Mouse (Mus musculus): Measurements from ENCODE around the gene Optc.

Gene Optc

DNA sequence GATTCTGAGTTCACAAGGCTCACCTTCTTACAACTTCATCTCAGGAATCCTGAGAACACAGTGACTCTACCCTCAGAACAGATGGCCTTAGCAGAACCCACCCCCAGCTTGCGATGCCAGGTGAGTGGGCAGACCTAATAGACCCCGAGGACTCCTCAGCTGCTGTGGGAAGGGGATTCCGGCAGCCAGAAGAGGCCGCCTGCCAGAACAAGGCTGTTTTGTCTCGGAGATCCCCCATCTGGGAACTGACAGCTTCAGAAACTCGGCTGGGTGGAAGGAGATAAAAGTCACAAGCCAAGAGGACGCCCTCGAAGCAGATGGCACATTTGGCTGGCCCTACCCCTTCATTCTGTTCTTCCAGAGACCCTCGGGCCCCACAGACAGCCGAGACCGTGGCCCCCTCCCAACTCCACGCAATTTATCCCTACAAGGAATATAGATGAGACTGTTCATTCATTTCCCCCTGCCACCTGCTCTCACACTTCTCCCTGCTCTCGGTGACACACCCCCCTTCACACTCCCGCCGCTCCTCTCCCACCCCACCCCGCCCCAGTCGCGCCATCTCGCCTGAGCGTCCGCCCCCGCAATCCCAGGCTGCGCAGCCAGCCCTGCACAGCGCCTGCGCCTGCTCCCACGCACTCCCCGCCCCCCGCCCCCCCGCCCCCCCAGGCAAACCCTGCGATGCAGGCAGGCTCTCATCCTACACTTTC is at the start of gene Optc:
Optc (minus strand) TSS at position 51 of the 710 bp plus-strand sequence.
- in situ Hi-C loops (cut with MboI; ENCODE audit: unreplicated experiment in 2 of 2), result loop anchor here in 1 of 2 experiments (10.0 kb wide), 1 partner anchor 593 kb away; no protein-coding TSS in a partner anchor

DNA sequence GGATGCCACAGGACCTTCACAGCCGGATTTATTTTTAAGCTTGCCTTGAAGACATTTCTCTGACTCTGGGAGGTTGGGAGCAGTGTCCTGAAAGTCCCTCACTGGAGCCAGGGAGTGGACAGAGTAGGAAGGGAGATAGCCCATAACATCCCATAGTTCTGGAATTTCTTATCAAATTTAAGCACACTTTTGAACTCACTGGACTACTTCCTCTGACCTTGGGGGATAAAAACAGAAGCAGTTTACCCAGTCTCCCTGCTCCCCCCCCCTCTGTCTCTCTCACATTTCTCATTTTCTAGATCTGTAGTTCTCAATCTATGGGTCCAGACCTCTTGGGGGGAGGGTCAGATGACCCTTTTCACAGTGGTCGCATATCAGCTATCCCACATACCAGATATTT is 46.2 kb upstream of the Optc start:
- in situ Hi-C loops (cut with MboI; ENCODE audit: unreplicated experiment in 2 of 2), result no loop called here

DNA sequence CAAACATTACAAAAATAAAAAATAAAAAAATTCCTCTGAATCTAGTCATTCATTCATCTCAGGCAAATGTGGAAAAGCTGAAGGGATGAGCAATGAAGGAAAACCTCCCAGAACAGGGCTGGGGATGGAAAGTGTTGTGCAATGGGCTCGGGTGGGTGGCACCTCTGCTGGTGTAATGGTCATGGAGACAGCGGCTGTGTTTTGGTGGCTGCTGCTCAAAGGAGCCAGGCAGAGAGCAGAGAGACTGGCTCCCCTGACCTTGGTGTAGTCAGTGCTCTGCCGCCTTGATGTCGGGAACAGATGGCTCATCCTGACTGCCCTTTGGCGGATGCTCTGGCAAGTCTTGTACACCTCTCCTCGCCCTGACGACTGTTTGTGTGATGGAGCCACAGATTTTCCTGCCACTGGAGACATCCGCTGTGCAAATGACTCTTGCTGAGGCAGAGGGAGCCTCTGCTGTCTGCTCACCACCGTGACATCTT is 45.5 kb upstream of the Optc start:
- in situ Hi-C loops (cut with MboI; ENCODE audit: unreplicated experiment in 2 of 2), result no loop called here

DNA sequence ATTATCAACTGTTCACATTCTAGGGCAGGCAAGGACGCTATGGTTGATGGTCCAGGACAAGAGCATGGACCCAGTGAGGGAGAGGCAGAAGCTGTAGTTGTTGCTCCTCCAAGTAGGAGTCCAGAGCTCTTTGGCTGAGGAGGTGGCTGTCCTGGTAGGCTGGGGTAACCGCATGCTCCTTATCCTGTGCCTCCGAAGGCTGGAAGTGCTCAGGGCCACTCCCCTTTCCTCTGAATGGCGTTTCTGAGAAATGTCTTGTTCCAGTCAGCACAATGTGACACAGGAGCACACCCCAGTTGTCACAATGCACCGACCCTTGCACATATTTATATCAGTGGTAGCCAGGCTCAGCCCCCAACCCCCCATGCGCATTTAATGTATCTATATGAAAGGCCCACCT is 43.8 kb upstream of the Optc start:
- in situ Hi-C loops (cut with MboI; ENCODE audit: unreplicated experiment in 2 of 2), result no loop called here

DNA sequence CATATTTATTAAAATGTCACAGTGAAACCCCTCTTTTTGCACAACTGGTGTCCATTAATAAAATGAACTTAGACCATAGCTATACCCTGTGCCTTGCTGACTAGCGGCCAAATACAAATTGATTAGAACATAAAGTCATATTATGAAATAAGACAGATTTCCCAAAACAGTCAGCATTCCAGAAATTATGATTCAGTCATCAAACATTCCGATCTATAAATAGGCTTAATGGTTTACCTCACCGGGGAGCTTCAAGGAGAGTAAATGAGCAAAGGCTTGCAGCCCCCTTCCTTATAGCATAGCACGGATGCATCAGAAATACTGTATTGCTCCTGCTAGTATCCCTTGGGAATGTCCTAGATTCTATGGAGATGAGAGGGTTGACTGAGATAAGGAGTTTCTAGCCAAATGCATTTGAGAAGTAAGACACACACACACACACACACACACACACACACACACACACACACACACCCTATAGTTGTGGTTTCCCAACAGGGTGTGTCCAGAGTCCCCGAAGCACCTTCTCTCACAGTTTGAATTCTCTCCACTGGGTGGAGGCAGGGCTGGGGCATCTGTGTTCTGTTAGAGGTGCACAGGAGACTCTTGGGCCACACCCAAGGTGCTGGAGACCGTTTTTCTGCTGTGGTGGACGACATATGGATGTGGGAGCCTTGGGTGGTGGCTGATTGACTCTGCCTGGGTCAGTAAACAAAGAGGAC is 42.4 kb upstream of the Optc start:
- in situ Hi-C loops (cut with MboI; ENCODE audit: unreplicated experiment in 2 of 2), result no loop called here

DNA sequence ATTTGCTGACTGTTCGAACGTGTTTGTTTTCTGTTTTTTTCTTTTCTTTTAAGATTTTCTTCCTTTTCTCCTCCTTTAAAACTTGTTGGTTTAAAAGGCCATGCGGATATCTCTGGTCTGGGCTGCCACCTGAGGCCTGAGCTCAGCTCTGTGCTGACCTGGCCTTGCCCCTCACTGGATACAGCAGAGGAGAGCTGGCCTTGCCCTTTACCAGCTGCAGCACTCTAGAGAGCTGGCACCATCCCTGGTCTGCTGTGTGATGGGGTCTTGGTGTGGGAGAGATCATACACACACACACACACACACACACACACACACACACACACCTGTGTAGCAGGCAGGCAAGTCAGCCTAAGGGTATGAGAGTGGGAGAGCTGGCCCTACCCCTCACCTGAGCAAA is 37.3 kb upstream of the Optc start:
- in situ Hi-C loops (cut with MboI; ENCODE audit: unreplicated experiment in 2 of 2), result no loop called here

DNA sequence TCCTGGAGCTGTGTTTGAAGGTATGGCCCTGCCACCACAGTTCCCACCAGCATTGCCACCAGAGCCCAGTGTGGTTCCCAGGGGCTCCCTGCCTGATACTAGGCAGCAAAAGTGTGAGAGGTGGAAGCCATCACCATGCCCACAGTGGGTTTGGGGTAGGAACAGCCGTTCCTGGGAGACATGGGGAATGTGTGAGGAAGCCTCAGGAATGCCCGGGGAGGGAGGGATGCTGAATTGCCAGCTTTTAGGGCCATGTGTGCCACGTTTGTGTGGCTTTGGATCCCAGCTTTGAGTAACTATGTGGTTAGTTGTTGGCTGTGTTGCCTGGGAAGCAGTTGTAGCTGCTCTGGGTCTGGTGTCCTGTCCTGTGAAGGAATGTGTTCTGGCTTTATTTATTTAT is 34.1 kb upstream of the Optc start:
- in situ Hi-C loops (cut with MboI; ENCODE audit: unreplicated experiment in 2 of 2), result no loop called here

DNA sequence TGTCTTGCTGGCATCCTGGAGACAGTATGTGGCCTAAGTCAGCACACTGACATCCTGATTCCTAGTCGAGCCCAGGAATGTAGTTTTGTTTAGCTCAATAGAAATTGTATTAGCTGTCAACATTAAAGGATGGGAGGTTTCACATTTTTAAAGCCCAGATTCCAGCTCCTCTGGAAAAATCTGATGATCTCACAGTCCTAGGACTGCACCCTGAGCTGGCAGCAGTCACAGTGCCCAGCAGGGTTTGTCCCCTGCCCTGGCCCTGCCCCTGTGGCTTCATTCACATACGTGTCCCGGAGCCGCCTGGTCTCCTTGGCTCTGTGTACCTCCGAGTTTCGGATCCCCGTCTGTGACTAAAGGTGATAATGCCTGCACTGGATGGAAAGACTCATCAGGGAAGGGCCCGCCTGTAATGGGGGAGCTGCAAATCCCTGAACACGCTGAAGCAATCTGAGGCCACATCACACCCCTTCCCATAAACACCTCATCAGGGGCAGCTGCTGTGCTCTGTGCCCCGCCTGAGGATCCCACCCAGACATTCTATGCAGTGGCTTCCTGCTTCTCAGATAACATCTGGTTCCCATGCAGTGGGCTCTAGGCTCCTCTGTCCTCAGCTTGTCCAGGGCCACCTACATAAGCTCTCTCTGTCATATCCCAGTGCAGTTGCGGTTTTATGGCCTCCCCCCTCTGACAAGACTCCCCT is 33.5 kb upstream of the Optc start:
- in situ Hi-C loops (cut with MboI; ENCODE audit: unreplicated experiment in 2 of 2), result no loop called here

DNA sequence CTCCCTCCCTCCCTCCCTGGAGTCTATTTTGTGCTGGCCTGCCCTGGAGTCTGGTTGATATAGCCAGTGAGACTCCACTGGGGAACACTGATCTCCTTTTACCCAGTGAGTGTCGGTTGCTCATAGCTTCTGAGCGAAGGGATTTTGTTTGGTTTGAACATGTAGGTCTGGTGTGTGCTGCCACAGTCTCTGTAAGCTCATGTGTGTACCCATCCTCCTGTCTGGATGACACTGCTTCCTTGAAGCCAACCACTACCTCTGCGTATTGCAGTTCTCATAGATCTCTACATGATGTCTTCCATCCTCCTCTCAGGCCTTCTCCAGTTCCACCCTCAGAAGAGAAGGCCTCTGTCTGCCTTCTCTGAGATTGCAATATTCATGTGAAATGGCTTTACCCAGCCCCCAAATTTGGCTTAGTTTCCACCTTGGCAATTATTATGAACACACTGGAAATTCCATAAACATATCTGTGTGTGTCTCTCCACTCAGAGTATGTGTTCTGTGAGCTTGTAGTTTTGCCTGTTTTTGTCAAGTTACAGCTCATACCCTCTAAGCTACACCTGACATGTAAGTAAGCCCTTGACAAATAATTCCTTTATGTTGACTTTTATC is 32.8 kb upstream of the Optc start:
- in situ Hi-C loops (cut with MboI; ENCODE audit: unreplicated experiment in 2 of 2), result no loop called here

DNA sequence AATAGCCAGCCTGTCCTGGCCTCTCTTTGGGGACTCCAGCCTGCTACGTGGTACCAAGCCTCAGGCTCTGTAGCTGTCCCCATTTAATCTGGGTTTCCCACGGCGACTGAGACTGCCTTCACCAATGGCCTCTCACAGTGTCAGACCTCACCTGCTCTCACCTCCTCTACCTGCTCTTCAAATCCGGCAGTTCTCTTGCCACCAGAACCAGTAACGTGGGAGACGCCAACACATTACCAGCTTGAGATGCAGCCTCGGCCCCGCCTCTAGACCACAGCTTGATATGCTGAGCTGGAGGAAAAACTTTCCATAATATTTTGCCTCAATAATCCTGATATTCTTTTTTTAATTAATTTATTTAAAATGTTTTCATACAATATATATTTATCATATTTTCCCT is 31.9 kb upstream of the Optc start:
- in situ Hi-C loops (cut with MboI; ENCODE audit: unreplicated experiment in 2 of 2), result no loop called here

DNA sequence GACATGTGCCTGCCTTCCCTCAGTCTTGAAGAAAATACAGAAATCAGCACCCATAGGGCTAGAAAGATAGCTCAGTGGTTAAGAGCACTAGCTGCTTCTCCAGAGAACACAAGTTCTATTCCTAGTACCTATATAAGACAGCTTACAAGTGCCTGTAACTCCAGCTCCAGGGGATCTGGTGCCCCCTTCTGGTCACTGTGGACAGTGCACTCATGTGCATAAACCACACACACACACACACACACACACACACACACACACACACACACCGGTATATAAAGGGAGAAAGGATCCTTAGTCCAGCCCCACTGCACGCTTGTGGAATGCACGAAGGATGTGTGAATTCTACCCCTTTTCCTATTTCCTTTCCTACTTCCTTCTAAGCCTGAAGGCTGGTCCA is 28.4 kb upstream of the Optc start:
- in situ Hi-C loops (cut with MboI; ENCODE audit: unreplicated experiment in 2 of 2), result no loop called here

DNA sequence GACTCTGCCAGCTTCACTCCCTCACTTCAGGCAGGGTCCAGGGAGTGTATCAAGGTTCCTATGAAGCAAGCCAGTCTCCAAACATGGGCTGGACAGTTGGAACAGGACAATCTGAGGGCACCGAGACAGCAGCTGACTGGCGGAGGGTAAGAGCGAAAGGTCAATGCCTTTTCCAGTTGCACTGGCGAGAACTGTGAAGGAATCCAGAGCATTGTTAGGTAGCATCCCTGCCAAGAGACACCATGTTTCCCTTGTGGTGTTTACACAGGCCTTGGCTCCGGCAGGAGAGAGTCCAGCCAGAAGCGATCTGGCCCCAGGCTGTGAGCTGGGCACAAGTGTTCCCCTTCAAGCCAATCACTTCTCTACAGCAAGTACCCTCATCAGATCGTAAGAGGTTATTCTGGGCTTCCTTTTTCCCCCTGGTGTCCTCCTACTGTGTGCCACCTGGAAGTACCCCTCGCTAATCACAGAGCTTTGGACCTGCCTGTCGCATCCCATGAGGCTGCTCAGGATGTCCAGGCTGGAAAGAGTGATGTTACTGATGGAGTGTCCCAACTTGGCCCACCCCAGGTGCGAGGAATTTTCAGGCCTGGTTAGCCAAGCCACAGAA is 26.7 kb upstream of the Optc start:
- in situ Hi-C loops (cut with MboI; ENCODE audit: unreplicated experiment in 2 of 2), result no loop called here

DNA sequence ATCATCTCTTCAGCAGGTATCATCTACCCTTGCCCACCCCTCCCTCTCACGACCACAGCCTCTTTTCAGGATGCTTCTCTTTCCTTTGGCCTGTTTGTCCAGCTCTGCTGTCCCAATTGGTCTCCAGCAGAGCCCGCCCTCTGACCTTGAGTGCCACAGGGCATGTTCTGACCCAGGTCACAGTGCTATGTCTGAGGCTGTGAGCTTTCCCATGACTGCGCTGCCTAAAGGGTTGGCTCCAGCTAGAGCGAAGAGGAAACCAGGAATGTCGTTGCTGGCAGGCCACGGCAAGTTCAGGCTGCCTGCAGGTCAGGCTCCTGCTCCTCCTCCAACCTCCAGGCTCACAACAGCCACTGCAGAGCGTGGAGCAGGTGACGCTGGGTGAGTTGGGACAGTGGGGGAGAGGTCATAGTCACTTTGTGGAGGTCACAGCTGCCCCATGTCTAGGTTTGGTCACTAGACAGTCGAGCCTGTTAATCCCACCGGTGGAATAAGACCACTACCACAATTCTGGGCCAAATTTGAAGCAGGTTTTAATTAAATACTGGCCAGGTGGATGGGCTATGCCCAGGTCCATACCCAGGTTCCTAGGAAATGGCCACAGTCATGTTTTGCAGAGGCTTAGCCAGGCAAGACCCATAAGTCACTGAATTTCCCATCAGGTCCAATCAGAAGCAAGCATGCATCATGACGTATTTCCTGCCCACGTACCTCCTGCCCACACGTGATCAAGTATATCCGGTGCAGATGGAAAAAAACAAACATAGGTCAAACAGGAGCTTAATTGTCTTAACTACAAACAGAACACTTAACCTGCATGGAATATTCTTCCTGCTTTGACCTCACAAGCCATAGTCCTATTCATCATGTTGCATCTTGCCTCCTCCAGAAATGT is 25.7 kb upstream of the Optc start:
- in situ Hi-C loops (cut with MboI; ENCODE audit: unreplicated experiment in 2 of 2), result no loop called here

DNA sequence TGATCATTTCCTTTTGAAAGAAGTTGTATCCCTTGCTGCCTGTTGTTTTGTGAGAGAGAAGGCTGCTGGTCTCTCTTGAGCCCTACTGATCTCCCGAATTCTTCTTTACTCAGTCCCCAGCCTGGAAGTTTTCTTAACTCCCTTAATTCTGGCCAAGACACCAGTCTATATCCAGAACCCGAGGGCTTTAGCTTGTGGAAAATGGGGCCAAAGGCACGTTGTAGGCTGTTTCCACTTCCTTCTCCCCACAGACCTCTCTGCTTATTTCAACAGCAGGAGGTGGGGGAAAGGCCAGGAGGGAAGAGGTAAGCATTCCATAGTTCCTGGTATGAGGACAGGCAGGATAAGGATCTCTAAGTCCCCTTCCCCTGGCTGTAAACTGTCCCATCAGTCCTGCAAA is 22.2 kb upstream of the Optc start:
- in situ Hi-C loops (cut with MboI; ENCODE audit: unreplicated experiment in 2 of 2), result no loop called here

DNA sequence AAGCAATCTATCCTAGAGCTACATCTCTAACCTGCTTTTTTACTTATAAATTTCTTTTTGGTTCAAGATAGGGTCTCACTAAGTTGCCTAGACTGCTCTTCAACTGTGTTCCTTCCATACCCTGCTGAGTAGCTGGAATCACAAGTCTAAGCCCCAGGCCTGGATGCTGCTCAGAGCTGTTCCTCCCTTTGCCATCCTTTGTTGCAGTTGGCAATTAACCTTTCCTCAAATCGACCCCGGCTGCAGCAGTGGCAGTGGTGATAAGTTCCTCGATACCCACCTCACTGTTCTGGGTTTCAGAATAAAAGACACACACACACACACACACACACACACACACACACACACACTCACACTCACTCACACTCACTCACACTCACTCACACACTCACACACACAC is 17.4 kb upstream of the Optc start:
- in situ Hi-C loops (cut with MboI; ENCODE audit: unreplicated experiment in 2 of 2), result no loop called here

DNA sequence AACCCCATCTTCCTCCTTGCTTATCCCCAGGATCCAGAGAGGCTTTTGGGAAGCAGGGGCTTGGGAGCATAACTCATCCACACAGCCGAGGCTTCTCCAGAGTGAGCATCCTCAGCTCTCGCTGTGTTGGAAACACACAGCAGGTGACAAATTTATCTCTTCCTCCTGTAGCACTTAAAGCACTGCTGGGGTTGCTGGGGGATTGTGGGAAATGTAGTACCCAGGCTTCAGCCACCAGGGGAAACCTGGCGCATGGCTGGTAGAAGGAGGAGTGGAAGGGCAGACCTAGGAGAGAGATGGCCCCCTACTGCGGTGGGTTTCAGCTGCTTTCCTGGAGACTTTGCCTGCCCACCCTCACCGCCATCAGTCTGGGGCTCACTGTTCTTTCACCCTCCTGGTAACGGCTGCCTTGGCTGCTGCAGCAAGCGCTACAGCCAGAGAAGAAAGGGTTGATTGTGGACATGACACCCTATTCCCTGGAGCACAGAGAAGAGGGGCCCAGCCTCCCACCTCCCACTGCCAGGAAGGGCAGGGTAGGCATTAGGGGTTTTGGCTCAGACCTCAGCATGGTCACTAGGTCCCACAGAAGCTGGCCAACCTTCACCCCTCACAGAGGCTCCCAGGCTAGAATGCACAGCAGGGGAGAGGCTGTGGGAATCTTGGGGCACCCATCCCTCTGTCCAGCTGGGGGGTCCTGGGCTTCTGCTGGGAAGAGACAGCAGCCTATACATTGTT is 16.5 kb upstream of the Optc start:
- in situ Hi-C loops (cut with MboI; ENCODE audit: unreplicated experiment in 2 of 2), result no loop called here

DNA sequence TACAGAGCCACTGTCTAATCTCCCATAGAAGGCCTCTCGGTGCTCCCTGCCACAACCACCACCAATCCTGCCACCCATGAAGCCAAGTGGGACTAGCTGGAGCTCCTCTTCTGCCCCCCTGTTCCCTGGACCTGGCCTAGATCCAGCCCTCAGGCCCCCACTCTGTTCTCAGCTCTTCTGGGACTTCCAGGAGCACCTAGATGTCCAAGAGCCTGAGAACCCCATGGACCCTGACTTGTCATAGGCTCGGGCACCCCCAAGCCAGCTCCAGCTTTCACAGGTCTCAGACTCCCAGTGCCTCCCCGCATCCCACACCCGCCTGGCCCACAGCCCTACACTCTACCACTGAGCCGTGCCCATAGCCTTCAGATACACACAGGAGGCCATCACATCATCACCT is 15.3 kb upstream of the Optc start:
- in situ Hi-C loops (cut with MboI; ENCODE audit: unreplicated experiment in 2 of 2), result no loop called here

DNA sequence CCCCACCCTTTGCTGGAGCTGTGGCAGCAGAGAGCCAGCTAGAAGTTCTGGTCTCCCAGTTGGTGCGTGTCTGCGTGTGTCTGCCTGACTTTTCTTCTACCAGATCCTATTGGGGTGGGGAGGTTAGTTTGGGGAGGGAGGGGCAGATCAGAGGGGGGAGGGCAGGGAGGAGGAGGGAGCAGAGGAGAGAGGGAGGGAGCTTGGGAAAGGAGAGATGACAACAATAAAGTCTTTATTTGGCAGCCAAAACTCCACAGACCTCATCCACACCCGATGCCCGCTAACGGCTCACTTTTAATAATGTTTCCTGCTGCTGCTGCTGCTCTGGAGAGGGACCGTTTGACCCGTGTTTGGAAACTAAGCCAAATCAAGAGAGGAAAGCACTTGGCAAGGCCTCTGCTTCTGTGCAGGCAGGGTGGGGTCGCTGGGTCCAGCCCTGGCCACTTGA is 13.5 kb upstream of the Optc start, which contains the start of gene Prelp:
Prelp (minus strand) TSS at position 111 of the 448 bp plus-strand sequence.
- in situ Hi-C loops (cut with MboI; ENCODE audit: unreplicated experiment in 2 of 2), result no loop called here

DNA sequence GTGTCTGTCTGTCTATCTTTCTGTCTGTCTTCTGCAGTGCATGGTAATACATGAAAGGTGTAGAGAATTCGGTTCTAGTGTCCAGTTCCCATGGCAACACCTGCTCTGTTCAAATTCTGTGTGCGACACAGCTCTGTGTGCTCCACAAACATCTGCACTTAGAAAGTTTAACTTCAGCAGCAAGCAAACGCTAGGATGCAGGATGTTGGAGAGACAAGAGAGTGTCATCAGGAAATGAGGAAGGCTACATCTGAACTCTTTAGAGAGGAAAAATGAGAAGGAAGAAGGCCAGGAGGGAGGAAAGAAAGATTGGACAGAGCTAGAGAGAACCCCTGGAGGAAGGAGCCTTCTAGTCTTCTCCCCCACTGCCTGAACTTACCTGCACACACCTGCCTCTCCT is 13.1 kb upstream of the Optc start:
- in situ Hi-C loops (cut with MboI; ENCODE audit: unreplicated experiment in 2 of 2), result no loop called here

Measured in v-Abl transformed pro-B cells (cell line).